Comparison of ENCODE assay signal across 18 mouse cellular contexts in genomic region chr15:92048031-92048430, GRCm38 (mm10). TPM values are rescaled to one million over a fixed set of nuclear protein-coding genes. Genes with fewer than 3 reads are reported as not detected.
"Had no signal": no experiment of that assay in that cellular context is flagged by ENCODE, and none has a peak within 500 bp of the region (broad histone marks: within the 10 kb centered on the region; RNA-seq: fewer than 3 reads in every experiment).

No protein-coding gene starts in this region.

- H3K27me3 ChIP-seq: midbrain, embryonic 15.5 days had no signal

- H3K27ac ChIP-seq: kidney, postnatal 0 days; limb, embryonic 15.5 days; liver, embryonic 13.5 days; lung, embryonic 15.5 days; macrophage; midbrain, embryonic 15.5 days had no signal

- DNase-seq: kidney, adult 11 months; kidney, adult 9 months; kidney, postnatal 36 days; layer of hippocampus, adult 9-11 months; layer of hippocampus, postnatal 36 days; liver, embryonic 13.5 days; liver, postnatal 0 days; lung, postnatal 14 days; right cerebral cortex, postnatal 14 days; thymus, adult 2 months; thymus, postnatal 25 days had no signal

- H3K9me3 ChIP-seq: limb, embryonic 15.5 days; liver, embryonic 13.5 days; lung, embryonic 15.5 days; midbrain, embryonic 15.5 days had no signal

- H3K9ac ChIP-seq: limb, embryonic 15.5 days; liver, embryonic 13.5 days; liver, postnatal 0 days; lung, embryonic 15.5 days; midbrain, embryonic 15.5 days had no signal

- ATAC-seq: liver, postnatal 0 days; midbrain, embryonic 15.5 days had no signal

- H3K4me3 ChIP-seq: limb, embryonic 15.5 days; liver, embryonic 13.5 days; lung, embryonic 15.5 days; megakaryocyte, embryonic 14.5 days; midbrain, embryonic 15.5 days had no signal

- H3K4me2 ChIP-seq: limb, embryonic 15.5 days; liver, embryonic 13.5 days; lung, embryonic 15.5 days; midbrain, embryonic 11.5 days; midbrain, embryonic 15.5 days had no signal

- H3K36me3 ChIP-seq: limb, embryonic 15.5 days; liver, embryonic 13.5 days; lung, embryonic 15.5 days; midbrain, embryonic 15.5 days had no signal

- H3K4me1 ChIP-seq: megakaryocyte, embryonic 14.5 days had no signal

RNA-seq across cellular contexts. Expression of gene Cntn1, which starts 2.9 kb away (rescaled TPM):
- polyA plus RNA-seq: liver, postnatal 0 days; macrophage had no signal
